Mouse (Mus musculus) G1E (cell line): ENCODE measurements at regions not wholly inside any gene's neighbourhood (a gene's known extent, or its start where the extent isn't known, plus 50 kb on each side); places are given as distances from the start of the nearest gene placed in this dataset.

Experiments used
- ATAC-seq: 2 replicates; pipeline ENCODE4 v1.8.0; 2016; ENCODE audit warnings: mild to moderate bottlenecking; ENCODE audit not compliant: insufficient number of reproducible peaks, poor library complexity, low FRiP score, severe bottlenecking; ENCODE audit errors: extremely low read depth
- DNase-seq: peaks from one replicate; pipeline ENCODE4 v3.0.0; 2012; ENCODE audit warnings: low spot score
- H3K27me3 ChIP-seq: 2 replicates; pipeline ENCODE4 v1.6.1; 2012; ENCODE audit warnings: mild to moderate bottlenecking, low read length, inconsistent platforms; ENCODE audit not compliant: insufficient read depth
- H3K36me3 ChIP-seq: replicated peaks from 2 replicates; pipeline ENCODE3; 2012; ENCODE audit warnings: mild to moderate bottlenecking, inconsistent platforms
- H3K4me1 ChIP-seq: 2 replicates; pipeline ENCODE4 v1.6.1; 2012; ENCODE audit warnings: low read depth, low read length, inconsistent platforms, mixed read lengths; ENCODE audit not compliant: insufficient read depth
- H3K4me3 ChIP-seq: 2 replicates; pipeline ENCODE4 v1.5.1; 2012; ENCODE audit warnings: low read depth, mild to moderate bottlenecking, inconsistent platforms, low read length, moderate library complexity, mixed read lengths
- H3K9me3 ChIP-seq: replicated peaks from 2 replicates; pipeline ENCODE4 v1.6.1; 2012; ENCODE audit warnings: inconsistent platforms
- CTCF ChIP-seq: IDR thresholded peaks from 2 replicates; pipeline ENCODE4 v1.5.1; 2012; ENCODE audit warnings: low read depth, low read length, inconsistent platforms, mixed read lengths
- GATA1 ChIP-seq: IDR thresholded peaks from 2 replicates; pipeline ENCODE4 v1.6.1; 2012; ENCODE audit warnings: borderline replicate concordance, low read length, inconsistent platforms, mixed read lengths
- GATA2 ChIP-seq: IDR thresholded peaks from 2 replicates; pipeline ENCODE4 v1.6.1; 2012; ENCODE audit warnings: low read depth, low read length, inconsistent platforms, borderline replicate concordance
- POLR2AphosphoS5 ChIP-seq: IDR thresholded peaks from 2 replicates; pipeline ENCODE4 v1.6.1; 2012; ENCODE audit warnings: low read depth, low read length, inconsistent platforms; ENCODE audit not compliant: insufficient replicate concordance
- TAL1 ChIP-seq: conservative IDR thresholded peaks from 2 replicates; pipeline ENCODE4 v1.6.1; 2012; ENCODE audit warnings: low read depth, low read length, inconsistent platforms, mixed read lengths

GRCm38 (mm10) chr14:106265290-106265689, 159.3 kb downstream of the Trim52 start:
- Histone ChIP-seq H3K4me1 (no peaks in the 10 kb centered on the region), H3K9me3 (peaks cover 27% of the 10 kb centered on the region), H3K27me3 (no peaks in the 10 kb centered on the region), H3K36me3 (no peaks in the 10 kb centered on the region), H3K4me3 (no peak overlapping the region)
- TF ChIP-seq GATA1 (no peak), GATA2 (no peak), POLR2AphosphoS5 (no peak), CTCF (no peak), TAL1 (no peak)
- DNase-seq (no peak), ATAC-seq (no peak)

- TF ChIP-seq GATA2 (no peak), TAL1 (no peak), POLR2AphosphoS5 (no peak), CTCF (no peak), GATA1 (no peak)
- no peak for ATAC-seq
- H3K4me1 ChIP-seq, result no peaks in the 10 kb centered on the region
- DNase-seq, result no peak
- no peaks in the 10 kb centered on the region for H3K27me3 ChIP-seq
- H3K36me3 ChIP-seq, result no peaks in the 10 kb centered on the region
- H3K9me3 ChIP-seq, result peaks cover 15% of the 10 kb centered on the region
- H3K4me3 ChIP-seq, result no peak overlapping the region
These were observed 161.9 kb downstream of the Trim52 start for GRCm38 (mm10) chr14:106267679-106268561.

- ATAC-seq (no peak), DNase-seq (no peak)
- Histone ChIP-seq H3K4me3 (no peak overlapping the region), H3K36me3 (no peaks in the 10 kb centered on the region), H3K27me3 (no peaks in the 10 kb centered on the region), H3K4me1 (no peaks in the 10 kb centered on the region), H3K9me3 (peaks cover 12% of the 10 kb centered on the region)
- no peak for TF ChIP-seq GATA1
- TF ChIP-seq GATA2, result no peak
- TF ChIP-seq TAL1, result no peak
- TF ChIP-seq POLR2AphosphoS5, result no peak
- no peak for TF ChIP-seq CTCF
These were observed 163.7 kb downstream of the Trim52 start for GRCm38 (mm10) chr14:106269680-106270079.

GRCm38 (mm10) chr14:106313558-106313957, 207.6 kb downstream of the Trim52 start:
- TF ChIP-seq POLR2AphosphoS5 (no peak), CTCF (no peak), GATA2 (no peak), GATA1 (no peak), TAL1 (no peak)
- peaks cover 13% of the 10 kb centered on the region for H3K9me3 ChIP-seq
- no peaks in the 10 kb centered on the region for H3K36me3 ChIP-seq
- DNase-seq (no peak), ATAC-seq (no peak)
- no peak overlapping the region for H3K4me3 ChIP-seq
- H3K4me1 ChIP-seq, result no peaks in the 10 kb centered on the region
- H3K27me3 ChIP-seq, result no peaks in the 10 kb centered on the region

GRCm38 (mm10) chr14:106314079-106314551, 208.1 kb downstream of the Trim52 start:
- Histone ChIP-seq H3K36me3 (no peaks in the 10 kb centered on the region), H3K27me3 (no peaks in the 10 kb centered on the region), H3K9me3 (peaks cover 12% of the 10 kb centered on the region), H3K4me1 (no peaks in the 10 kb centered on the region), H3K4me3 (no peak overlapping the region)
- no peak for TF ChIP-seq GATA2
- no peak for TF ChIP-seq CTCF
- TF ChIP-seq TAL1, result no peak
- TF ChIP-seq POLR2AphosphoS5, result no peak
- TF ChIP-seq GATA1, result no peak
- no peak for DNase-seq
- no peak for ATAC-seq

GRCm38 (mm10) chr14:106318767-106319166, 212.8 kb downstream of the Trim52 start:
- DNase-seq, result no peak
- no peak overlapping the region for H3K4me3 ChIP-seq
- no peak for ATAC-seq
- TF ChIP-seq GATA1 (no peak), CTCF (no peak), TAL1 (no peak)
- H3K36me3 ChIP-seq, result no peaks in the 10 kb centered on the region
- peaks cover 9% of the 10 kb centered on the region for H3K9me3 ChIP-seq
- no peaks in the 10 kb centered on the region for H3K27me3 ChIP-seq
- H3K4me1 ChIP-seq, result no peaks in the 10 kb centered on the region
